Mouse (Mus musculus) forebrain, embryonic 14.5 days (tissue): ENCODE data around the gene Eef2kmt. TPM values are rescaled to one million over a fixed set of nuclear protein-coding genes. Genes with fewer than 3 reads are reported as not detected.

ENCODE experiments used
- ATAC-seq: fragments of 200-750 bp; cut with Nextera tagmentation; 2 replicates; pipeline ENCODE4 v1.8.0; 2017; ENCODE audit warnings: mild to moderate bottlenecking, moderate library complexity
- DNase-seq: peaks from one replicate; pipeline ENCODE4 v3.0.0-alpha.2; 2015; ENCODE audit warnings: low spot score
- H3K27ac ChIP-seq: fragments of 300-500 bp; sonication (generic); 2 replicates; pipeline ENCODE4 v1.5.1; 2014; ENCODE audit warnings: low read depth, mild to moderate bottlenecking, control low read depth, low read length, moderate library complexity
- H3K27me3 ChIP-seq: fragments of 300-500 bp; sonication (generic); replicated peaks from 2 replicates; pipeline ENCODE4 v1.6.1; 2014; ENCODE audit warnings: low read length, control low read depth, mixed read lengths; ENCODE audit not compliant: control insufficient read depth, insufficient read depth
- H3K36me3 ChIP-seq: fragments of 300-500 bp; sonication (generic); 2 replicates; pipeline ENCODE4 v1.6.1; 2014; ENCODE audit warnings: low read length, control low read depth; ENCODE audit not compliant: control insufficient read depth, insufficient read depth
- H3K4me1 ChIP-seq: fragments of 300-500 bp; sonication (generic); 2 replicates; pipeline ENCODE4 v1.6.1; 2014; ENCODE audit warnings: antibody characterized with exemption, low read length, control low read depth; ENCODE audit not compliant: control insufficient read depth, insufficient read depth
- H3K4me2 ChIP-seq: fragments of 300-500 bp; sonication (generic); 2 replicates; pipeline ENCODE4 v1.6.1; 2014; ENCODE audit warnings: mild to moderate bottlenecking, control low read depth, low read length
- H3K4me3 ChIP-seq: fragments of 300-500 bp; sonication (generic); 2 replicates; pipeline ENCODE4 v1.5.1; 2014; ENCODE audit warnings: low read depth, low read length, control low read depth
- H3K9ac ChIP-seq: fragments of 300-500 bp; sonication (generic); 2 replicates; pipeline ENCODE4 v1.6.1; 2014; ENCODE audit warnings: mild to moderate bottlenecking, low read length, control low read depth, moderate library complexity
- H3K9me3 ChIP-seq: fragments of 300-500 bp; sonication (generic); replicated peaks from 2 replicates; pipeline ENCODE4 v1.6.1; 2016; ENCODE audit warnings: low read length, control low read depth, mixed read lengths; ENCODE audit not compliant: control insufficient read depth
- WGBS: fragments of 180-500 bp; shearing (Covaris S2); extraction: QIAGEN DNeasy Blood & Tissue Kit; methylation state at CpG from one replicate; pipeline ENCODE4 v1.1.7; 2014; 5-methylcytosine and 5-hydroxymethylcytosine counted together
- polyA plus RNA-seq: library from polyadenylated mRNA; unstranded; fragments of >200 nt; fragmentation: Nextera tagmentation; extraction: Ambion mirVana; gene quantifications from 2 replicates; pipeline ENCODE4 v1.2.1, GENCODE M21; 2014

Eef2kmt gene
- 10.3 and 11.5 TPM in 2 replicates for polyA plus RNA-seq

DNA sequence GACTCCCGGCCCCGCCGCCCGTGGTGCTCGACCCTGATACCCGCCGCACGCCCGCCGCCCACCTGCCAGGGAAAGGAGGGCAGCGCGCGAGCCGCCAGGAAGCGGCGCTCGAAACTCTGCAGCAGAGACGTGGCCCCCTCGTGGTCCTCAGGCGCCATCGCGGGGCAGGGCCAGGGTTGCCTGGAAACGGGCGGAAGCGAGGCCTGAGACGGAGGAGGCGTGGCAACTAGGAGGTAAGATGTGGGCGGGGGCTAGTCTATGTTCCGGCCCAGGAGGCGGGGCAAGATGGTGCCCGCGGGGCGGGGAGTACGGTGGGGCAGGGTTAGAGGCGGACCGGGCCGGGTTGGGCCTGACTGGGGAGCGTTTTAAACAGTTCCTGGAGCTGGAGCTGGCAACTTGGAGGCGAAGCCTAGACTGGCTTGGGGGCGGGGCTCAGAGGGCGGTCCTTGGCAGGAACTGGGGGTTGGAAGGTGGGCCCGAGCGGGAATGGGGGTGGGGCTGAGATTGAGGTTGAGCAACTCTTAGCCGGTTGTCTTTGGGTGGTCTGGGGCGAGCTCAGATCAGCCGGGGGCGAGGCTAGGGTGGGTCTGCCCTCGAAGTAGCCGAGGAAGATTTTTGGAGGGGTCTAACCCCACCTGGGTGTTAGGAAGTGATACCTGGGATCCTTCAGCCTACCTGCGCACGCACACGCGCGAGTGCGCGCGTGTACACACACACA is at the start of gene Eef2kmt:
Gene Eef2kmt (minus strand): TSS at position 205 of the 718 bp plus-strand sequence.
- peak; percentile 99 for DNase-seq

GRCm38 (mm10) chr16:5295238-5295637 is 39.5 kb upstream of the Eef2kmt start:
- DNase-seq (no peak), ATAC-seq (no peak)
- H3K4me1 ChIP-seq: no peaks in the 10 kb centered on the region
- H3K27ac ChIP-seq: no peak overlapping the region
- H3K4me2 ChIP-seq: no peak overlapping the region
- WGBS: 81% methylated on average over 5 of the region's 5 CpGs
- no peaks in the 10 kb centered on the region for H3K36me3 ChIP-seq
- H3K9ac ChIP-seq: no peak overlapping the region
- no peaks in the 10 kb centered on the region for H3K27me3 ChIP-seq
- no peaks in the 10 kb centered on the region for H3K9me3 ChIP-seq
- H3K4me3 ChIP-seq: no peak overlapping the region

More for the DNA sequence above, at the start of gene Eef2kmt:
- Histone ChIP-seq H3K4me3 (peak within 1 kb of the TSS; percentile 54), H3K9ac (peak within 1 kb of the TSS; percentile 60), H3K36me3 (no peaks in the 10 kb centered on the region), H3K4me2 (peak within 1 kb of the TSS; percentile 77), H3K27me3 (no peaks in the 10 kb centered on the region), H3K9me3 (no peaks in the 10 kb centered on the region), H3K27ac (no peak within 1 kb of the TSS), H3K4me1 (peaks cover 8% of the 10 kb centered on the region; the same call in 1 of the 2 replicates)
- ATAC-seq: peak; percentile 97
- under 1% methylated on average over 57 of the region's 57 CpGs for WGBS

- H3K27ac ChIP-seq: no peak overlapping the region
- H3K4me3 ChIP-seq: no peak overlapping the region
- H3K4me2 ChIP-seq: no peak overlapping the region
- WGBS: 39% methylated on average over 3 of the region's 3 CpGs
- no peak overlapping the region for H3K9ac ChIP-seq
- DNase-seq (no peak), ATAC-seq (no peak)
- no peaks in the 10 kb centered on the region for H3K9me3 ChIP-seq
- no peaks in the 10 kb centered on the region for H3K27me3 ChIP-seq
- no peaks in the 10 kb centered on the region for H3K36me3 ChIP-seq
- no peaks in the 10 kb centered on the region for H3K4me1 ChIP-seq
Measured at GRCm38 (mm10) chr16:5285376-5285775, 29.6 kb upstream of the Eef2kmt start.

- DNase-seq: no peak
- Histone ChIP-seq H3K27me3 (no peaks in the 10 kb centered on the region), H3K9me3 (no peaks in the 10 kb centered on the region), H3K9ac (no peak overlapping the region), H3K4me3 (no peak overlapping the region), H3K4me2 (no peak overlapping the region), H3K36me3 (no peaks in the 10 kb centered on the region), H3K27ac (no peak overlapping the region), H3K4me1 (no peaks in the 10 kb centered on the region)
- no peak for ATAC-seq
- 91% methylated on average over 9 of the region's 9 CpGs for WGBS
Measured at GRCm38 (mm10) chr16:5282686-5283085, 26.9 kb upstream of the Eef2kmt start.

DNA sequence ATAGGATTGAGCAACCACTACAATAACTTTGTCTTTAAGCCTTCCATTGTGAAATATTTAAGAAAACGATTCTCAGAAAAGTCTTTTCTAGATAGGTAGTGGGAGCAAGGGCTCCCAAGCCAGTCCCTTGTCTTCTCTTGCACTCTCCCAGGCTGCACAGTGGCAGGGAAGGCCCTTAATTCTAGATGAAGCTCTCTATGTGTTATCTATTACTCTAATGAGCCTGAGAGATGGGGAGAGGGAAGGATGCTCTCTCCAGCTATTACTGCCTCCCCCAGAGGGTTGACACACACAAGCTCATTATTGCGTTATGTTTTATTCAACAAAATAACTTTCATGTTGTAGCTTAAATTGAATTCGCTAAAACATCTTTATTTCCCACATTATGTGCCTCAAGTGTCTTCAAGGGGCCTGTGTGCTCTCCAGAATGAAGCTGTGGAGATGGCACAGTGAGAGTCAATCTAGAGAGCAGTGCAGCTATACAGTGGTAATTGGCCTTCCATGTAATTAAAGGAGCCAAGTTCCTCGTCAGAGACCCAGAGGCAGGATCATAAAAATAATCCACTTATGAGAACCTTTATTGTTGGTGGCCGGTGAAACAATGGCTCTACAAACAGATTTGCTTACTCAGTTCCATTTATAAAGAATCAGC is 23.9 kb upstream of the Eef2kmt start:
- H3K9me3 ChIP-seq: no peaks in the 10 kb centered on the region
- ATAC-seq (no peak), DNase-seq (no peak)
- no peaks in the 10 kb centered on the region for H3K4me1 ChIP-seq
- H3K4me3 ChIP-seq: no peak overlapping the region
- no peaks in the 10 kb centered on the region for H3K36me3 ChIP-seq
- H3K4me2 ChIP-seq: no peak overlapping the region
- no peaks in the 10 kb centered on the region for H3K27me3 ChIP-seq
- H3K9ac ChIP-seq: no peak overlapping the region
- 65% methylated on average over 5 of the region's 5 CpGs for WGBS
- no peak overlapping the region for H3K27ac ChIP-seq

DNA sequence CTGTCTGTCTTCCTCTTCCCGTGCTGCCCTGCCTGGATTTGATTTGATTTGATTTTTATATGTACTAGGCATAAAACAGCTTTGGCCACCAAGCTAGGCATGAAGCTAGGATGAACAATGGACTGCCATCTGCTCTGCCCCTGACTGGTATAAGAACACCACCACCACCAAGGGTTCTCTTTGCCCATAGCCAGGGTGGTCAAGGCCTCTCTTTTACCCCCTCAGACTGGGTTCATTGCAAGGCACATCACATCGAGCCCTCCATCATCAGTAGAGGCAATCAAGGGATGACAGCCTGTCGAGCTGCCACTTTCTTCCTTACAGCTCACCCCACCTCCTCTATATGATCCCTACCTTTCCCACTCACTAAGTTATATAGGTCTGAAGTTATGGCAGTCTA is 16.6 kb upstream of the Eef2kmt start:
- H3K27me3 ChIP-seq: no peaks in the 10 kb centered on the region
- ATAC-seq (no peak), DNase-seq (no peak)
- H3K36me3 ChIP-seq: no peaks in the 10 kb centered on the region
- H3K4me1 ChIP-seq: no peaks in the 10 kb centered on the region
- no peak overlapping the region for H3K4me3 ChIP-seq
- no peak overlapping the region for H3K27ac ChIP-seq
- no peak overlapping the region for H3K4me2 ChIP-seq
- 84% methylated on average over 3 of the region's 3 CpGs for WGBS
- H3K9ac ChIP-seq: no peak overlapping the region
- no peaks in the 10 kb centered on the region for H3K9me3 ChIP-seq

- ATAC-seq (no peak), DNase-seq (no peak)
- H3K9me3 ChIP-seq: no peaks in the 10 kb centered on the region
- no peaks in the 10 kb centered on the region for H3K27me3 ChIP-seq
- no peak overlapping the region for H3K4me3 ChIP-seq
- no peak overlapping the region for H3K27ac ChIP-seq
- WGBS: 90% methylated on average over 4 of the region's 4 CpGs
- no peaks in the 10 kb centered on the region for H3K36me3 ChIP-seq
- no peaks in the 10 kb centered on the region for H3K4me1 ChIP-seq
- H3K4me2 ChIP-seq: no peak overlapping the region
- H3K9ac ChIP-seq: no peak overlapping the region
Measured at GRCm38 (mm10) chr16:5271411-5272035, 15.7 kb upstream of the Eef2kmt start.

- Histone ChIP-seq H3K4me1 (no peaks in the 10 kb centered on the region), H3K4me3 (no peak overlapping the region), H3K36me3 (no peaks in the 10 kb centered on the region), H3K27me3 (no peaks in the 10 kb centered on the region), H3K27ac (no peak overlapping the region), H3K4me2 (no peak overlapping the region), H3K9ac (no peak overlapping the region), H3K9me3 (no peaks in the 10 kb centered on the region)
- DNase-seq (no peak), ATAC-seq (no peak)
- 89% methylated on average over 7 of the region's 7 CpGs for WGBS
Measured at GRCm38 (mm10) chr16:5263926-5264325, 8.1 kb upstream of the Eef2kmt start.

GRCm38 (mm10) chr16:5263156-5263555 is 7.4 kb upstream of the Eef2kmt start:
- Histone ChIP-seq H3K4me1 (no peaks in the 10 kb centered on the region), H3K9me3 (no peaks in the 10 kb centered on the region), H3K36me3 (no peaks in the 10 kb centered on the region), H3K4me3 (no peak overlapping the region), H3K27ac (no peak overlapping the region), H3K27me3 (no peaks in the 10 kb centered on the region), H3K4me2 (no peak overlapping the region), H3K9ac (no peak overlapping the region)
- 92% methylated on average over 8 of the region's 8 CpGs for WGBS
- ATAC-seq (no peak), DNase-seq (no peak)
